Mouse (Mus musculus) thymus, postnatal 14 days (tissue): ENCODE measurements around the gene Trim68.
A peak's percentile ranks its signal among the peaks of the same experiment; 100 is the strongest.
"Not testable (repeated sequence)": the region's sequence is repeated elsewhere in the genome, so short reads cannot be mapped to it uniquely, and the experiment has no call there.

Experiments
- DNase-seq: peaks from one replicate; pipeline ENCODE4 v3.0.0; 2021

Gene Trim68

DNA sequence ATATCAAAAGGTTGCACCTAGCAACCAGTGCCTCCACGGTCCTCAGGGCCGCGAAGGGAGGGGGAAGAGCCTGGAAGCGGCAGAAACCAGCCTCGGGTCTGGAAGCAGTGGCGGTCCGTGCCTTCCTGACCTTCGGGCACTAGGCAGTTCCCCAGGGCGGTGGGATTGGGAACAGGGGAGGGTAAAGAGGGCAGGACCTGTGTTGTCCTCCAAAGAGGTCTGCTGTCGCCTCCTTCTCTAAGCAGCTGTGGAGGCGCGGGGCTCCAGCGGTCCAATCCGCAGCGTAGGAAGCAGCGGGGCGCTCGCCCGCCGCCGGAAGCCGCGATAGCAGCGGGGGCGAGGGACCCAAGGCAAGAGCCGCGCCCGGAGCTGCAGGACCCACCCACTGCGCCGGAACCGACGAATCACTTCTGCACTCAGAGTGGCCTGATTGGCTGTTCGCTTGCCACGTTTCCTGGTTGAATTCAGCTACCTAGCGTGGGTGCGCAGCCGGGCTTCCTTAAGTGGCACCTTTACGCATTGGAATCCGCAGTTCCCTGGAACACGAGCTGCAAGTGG, at the start of gene Trim68:
TSS of gene Trim68 (minus strand) at position 384 of the 558 bp plus-strand sequence.
- DNase-seq, result peak; percentile 94

DNA sequence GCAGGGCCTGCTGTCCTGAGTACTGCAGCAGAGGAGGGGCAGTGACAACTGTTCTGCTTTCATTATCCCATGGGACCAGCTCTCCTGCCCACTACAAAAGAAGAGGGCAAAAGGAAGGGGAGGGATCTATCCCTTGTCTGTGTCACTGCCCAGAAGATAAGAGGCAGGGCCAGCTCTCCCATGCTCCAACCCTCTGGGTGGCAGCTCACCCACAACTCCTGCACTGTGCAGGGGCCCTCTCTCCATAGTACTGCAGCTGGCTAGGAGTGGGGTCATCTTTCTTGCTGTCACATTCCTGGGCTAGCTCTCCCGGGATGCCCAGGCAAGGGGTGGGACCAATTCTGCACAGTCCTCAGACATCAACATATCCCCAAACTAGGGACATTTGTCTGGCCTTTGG, 46.7 kb upstream of the Trim68 start:
- no peak for DNase-seq

DNA sequence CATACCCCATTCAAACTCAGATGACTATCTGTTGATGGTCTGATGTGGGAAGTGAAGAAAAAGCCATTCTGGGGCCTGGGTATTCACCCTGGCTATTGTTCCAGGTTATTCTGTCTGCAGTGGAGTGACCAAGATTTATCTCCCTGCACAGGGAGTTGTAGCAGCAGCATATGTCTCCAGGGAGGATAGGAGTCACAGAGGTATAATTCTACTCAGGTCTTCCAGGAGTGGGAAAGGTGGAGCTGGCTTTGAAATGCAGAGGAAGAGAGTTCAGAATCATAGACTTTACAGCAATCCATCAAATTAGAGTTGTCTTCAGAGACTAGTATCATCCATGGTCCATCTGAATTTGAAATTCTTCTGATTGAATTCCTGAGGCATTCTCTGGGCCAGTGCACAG, 40.3 kb upstream of the Trim68 start, which contains the start of gene Olfr559:
TSS of gene Olfr559 (minus strand) at position 101 of the 400 bp plus-strand sequence.
- DNase-seq, result no peak

DNA sequence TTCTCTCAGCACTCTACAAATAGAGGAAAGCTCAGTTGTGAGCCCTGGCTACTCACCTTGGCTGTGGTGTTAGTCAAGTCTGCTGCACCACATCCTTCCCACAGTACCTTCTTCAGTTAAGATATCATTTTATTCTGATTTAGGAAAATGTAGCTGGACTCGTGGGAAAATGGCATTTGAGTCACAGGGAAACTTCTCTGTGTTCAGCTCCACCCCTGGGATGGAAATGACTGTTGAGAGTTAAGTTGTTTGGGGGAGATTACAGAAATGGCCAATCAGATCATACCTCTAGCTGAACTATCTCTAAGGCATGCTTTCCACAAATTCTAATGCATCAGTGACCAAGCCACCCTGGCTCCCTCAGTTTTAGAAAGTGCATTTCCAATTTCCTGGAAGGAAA, 31.8 kb upstream of the Trim68 start, which contains the start of gene Olfr33:
TSS of gene Olfr33 (minus strand) at position 101 of the 400 bp plus-strand sequence.
- no peak for DNase-seq

DNA sequence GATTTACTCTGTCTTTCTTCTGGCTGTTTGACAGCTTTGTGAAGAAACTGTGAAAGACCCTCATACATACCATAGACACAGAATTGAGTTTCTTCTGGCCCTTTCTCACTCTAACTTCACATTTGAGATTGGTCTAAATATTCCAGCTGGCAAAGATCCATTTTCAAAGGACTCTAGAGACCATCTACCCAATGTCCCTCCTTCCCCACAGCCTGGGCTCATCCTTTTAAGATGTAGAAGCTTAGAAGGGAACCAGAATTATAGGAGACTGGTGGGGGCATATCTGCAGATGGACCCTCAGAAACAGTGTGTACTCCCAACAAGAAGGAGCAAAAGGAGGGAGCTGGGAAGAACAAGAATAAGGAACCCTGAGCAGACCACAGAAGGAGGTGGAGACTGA, 14.8 kb upstream of the Trim68 start, which contains the start of gene Olfr558:
TSS of gene Olfr558 (plus strand) at position 301 of the 400 bp plus-strand sequence.
- no peak for DNase-seq

DNA sequence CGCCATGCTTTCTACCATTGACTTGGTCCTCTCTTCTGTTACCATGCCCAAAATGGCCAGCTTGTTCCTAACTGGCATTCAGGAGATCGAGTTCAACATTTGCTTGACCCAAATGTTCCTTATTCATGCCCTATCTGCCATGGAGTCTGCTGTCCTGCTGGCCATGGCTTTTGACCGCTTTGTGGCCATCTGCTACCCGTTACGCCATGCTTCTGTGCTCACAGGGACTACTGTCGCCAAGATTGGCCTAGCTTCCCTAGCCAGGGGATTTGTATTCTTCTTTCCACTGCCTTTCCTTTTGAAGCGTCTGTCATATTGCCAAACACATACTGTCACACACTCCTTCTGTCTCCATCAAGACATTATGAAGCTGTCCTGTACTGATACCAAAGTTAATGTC, 11.3 kb upstream of the Trim68 start:
- no peak for DNase-seq

DNA sequence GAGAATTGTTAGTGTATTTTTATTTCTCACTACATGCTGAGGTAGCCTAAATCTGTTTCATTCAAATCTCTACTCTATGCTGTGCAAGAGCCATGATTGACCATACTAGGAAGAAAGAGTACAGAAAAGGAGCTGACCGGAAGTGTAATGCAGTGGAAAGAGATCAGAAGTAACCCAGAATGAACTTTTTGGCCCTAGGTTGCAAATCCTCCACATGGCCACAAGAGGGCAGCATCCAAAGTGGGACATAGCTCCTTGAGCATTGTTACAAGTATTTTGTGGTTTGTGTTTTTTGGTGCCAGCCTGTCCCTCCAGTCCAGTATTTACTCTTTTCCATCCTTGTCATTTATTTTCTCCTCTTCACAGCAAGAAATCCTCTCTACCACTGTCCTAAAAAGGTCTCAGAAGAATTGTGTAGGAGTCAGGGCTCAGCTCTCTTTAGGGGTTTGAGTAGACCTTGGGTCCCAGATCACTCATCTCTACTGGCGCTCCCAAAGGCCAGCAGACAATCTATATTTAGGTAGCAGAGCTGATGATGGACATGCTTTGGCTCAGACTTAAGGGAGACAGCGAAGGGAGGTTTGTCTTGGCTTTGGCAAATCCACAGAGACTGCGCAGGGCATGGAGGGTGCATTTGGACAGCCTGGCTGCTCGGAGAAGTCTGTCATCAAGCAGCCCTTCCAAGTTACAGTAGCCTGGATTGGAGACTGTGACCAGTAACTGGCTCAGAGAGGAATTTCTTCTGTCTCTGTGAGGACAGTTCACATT, 8.4 kb upstream of the Trim68 start, which contains the start of gene Olfr557:
TSS of gene Olfr557 (plus strand) at position 553 of the 768 bp plus-strand sequence.
- peak; percentile 46 for DNase-seq

DNA sequence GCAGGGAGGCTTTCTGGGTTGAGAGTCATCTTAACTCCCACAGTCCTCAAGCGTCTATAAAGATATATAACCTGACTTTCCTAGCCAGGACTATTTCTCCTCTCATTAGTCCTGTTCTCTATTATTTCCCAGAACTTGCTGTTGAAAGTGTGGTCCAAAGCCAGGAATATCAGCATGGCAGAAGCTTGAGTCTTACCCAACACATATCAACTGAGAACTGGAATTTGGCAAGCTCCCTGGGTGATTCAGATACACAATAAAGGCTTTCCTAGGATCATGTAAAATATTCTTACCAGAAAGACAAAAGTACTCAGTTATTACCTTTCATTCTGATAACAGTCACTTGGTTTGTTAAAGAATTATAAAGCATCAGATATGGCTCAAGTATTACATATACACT, 5.2 kb downstream of the Trim68 start:
- DNase-seq, result no peak

DNA sequence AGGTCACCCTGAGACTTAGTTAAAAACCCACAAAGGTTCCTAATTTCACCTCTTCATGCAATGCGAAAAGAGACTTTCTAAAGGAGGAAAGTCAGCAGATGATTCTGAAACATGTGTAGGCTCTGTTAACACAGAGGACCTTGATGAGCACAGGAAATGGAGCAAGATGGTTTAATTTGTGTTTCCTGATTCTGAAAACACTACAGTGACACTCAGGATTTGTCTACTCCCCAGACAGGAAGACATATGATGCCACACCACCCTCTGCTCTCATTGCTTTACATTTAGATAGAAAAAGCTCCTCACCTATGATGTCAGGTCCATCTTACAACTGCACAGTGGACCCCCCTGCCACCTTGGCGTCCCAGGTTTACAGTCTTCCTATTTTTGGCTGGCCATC, 10.9 kb downstream of the Trim68 start:
- no peak for DNase-seq

DNA sequence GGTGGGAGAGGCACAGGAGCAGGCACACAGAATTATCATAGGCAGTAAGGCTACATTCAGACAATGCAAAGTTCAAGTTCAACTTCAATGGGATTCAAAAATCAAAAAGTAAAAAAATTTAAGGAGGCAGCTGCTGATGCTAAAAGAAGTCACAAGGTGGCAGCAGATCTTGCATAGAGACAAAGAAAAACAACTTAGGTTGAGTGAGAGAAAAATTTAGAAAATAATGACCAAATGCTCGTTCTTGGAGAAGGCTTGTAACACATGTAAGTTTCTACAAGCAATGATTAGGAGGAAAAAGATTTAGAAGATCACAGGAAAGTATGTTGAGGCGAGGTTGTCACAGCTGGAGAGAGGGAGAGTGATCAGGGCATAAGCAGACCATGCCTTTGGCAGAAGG, 21.7 kb downstream of the Trim68 start:
- DNase-seq, result no peak

DNA sequence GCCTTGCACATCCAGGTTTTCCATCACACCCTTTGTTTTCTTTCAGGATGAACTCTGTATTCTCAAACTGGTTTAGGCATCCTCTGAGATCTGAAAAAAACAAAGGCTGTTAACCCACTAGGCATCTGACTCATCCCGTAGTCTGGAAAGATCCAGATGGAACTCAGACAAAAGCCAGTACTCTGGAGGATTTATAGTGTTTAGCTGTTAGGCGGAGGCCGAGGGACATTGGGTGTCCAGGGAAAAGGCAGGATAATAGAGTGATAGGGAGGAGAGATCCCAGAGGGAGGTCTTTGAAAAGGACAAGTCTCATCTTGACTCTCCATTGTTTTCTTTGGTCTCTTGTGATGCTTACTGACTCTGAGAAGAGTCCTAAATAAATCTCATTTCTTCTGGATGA, 22.5 kb downstream of the Trim68 start, which contains the start of gene Olfr556:
TSS of gene Olfr556 (plus strand) at position 301 of the 400 bp plus-strand sequence.
- no peak for DNase-seq

DNA sequence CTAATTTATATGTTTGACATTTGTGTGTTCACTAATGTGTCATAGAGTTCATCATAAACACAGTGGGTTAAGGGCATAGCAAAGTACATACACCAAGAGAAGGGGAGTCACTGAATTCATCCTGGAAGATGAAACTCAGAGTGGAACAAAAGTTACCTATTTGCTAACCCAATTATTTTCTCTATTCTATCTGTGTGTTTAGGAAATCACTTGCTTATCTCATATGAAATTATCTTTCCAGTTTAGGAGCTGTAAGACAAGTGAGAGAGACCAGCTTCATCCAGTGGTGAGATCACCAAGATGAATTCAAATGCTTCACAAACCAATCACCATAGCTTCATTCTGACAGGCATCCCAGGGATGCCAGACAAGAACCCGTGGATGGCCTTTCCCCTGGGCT, 28.6 kb downstream of the Trim68 start, which contains the start of gene Olfr555:
TSS of gene Olfr555 (plus strand) at position 301 of the 400 bp plus-strand sequence.
- DNase-seq, result no peak

DNA sequence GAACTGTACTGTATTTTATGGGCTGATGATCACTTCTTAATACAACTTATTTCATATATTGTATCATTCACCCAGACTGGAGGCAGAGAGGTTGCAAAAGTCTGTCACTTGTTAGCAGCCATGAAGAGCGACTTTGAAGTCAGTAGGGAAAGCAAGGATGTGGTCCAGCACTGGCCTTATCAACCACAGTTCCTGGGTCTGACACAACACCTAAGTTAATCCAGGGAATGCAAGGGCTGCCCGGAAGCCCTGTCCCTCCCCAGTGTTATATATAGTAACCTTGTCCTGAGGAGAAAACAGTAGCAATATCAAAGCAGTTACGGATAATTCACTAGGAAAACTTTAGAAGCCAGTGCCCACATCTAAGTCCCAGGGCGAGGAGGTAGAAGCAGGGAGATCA, 42.2 kb downstream of the Trim68 start:
- DNase-seq, result not testable (repeated sequence)

DNA sequence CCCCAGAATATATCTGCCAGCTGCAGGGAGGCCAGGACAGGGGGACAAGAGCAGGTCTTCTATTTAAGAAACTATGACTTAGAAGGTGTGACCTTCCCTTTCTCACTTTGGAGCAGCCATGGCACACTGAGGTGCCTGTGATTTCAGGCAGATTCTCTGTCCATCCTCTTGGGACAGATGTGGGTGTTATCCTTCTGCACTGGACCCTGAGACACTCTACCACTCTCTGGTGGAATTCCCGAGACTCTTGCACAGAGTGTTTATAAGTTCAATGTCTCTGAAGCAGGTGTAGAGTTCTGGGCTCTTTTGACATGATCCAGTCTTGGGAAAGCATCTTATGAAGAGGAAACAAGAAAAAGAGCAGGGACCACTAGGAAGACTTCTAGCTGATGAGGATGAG, 49.0 kb downstream of the Trim68 start, which contains the start of gene Olfr554:
TSS of gene Olfr554 (plus strand) at position 301 of the 400 bp plus-strand sequence.
- DNase-seq, result no peak

DNA sequence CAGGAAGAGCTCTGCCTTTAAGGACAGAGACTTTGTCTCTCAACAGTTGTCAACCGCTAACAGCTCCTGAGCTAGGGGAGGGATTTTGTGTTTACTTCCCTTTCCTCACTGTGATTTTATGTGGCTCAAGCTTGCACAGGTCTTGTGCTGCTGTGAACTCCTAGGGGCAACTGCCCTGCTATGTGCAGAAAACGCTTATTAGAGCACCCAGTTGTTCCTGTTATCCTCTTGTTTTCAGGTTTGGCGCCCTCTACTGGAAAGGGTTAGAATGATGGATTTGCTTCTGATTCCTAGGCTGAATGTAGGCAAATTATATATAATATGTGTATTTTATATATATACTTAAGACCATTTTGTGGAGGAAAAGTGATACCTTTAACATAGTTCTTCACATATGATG, 50.5 kb downstream of the Trim68 start:
- peak; percentile 64 for DNase-seq
